Comparison of ENCODE assay signal across 24 mouse cellular contexts in the genomic region with DNA sequence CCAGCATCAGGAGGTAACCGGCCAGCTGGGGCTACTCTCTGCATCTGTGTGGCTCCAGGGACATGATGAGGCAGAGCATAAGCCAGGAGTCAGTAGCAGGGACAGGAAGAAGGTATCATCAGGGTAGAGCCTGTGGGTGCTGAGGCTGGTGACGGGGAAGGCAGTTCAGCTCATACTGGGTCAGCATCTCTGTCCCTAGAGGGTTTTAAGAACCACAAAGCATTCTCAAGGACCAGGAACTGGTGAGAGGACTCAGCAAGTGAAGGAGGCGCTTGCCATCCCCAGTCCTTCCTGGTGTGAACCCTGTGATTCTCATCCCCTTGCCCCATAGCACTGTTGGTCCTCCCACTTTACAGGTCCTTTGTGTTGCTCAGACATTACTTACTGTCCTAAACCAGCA.
"Had no signal": no experiment of that assay in that cellular context is flagged by ENCODE, and none has a peak within 500 bp of the region (broad histone marks: within the 10 kb centered on the region; RNA-seq: fewer than 3 reads in every experiment).

No protein-coding gene starts in this region.

- H3K4me2 ChIP-seq: heart, embryonic 12.5 days; hindbrain, embryonic 12.5 days; hindbrain, embryonic 14.5 days; kidney, embryonic 15.5 days; limb, embryonic 13.5 days; limb, embryonic 15.5 days; liver, embryonic 12.5 days had no signal

- DNase-seq: gastrocnemius, adult 2 months; gastrocnemius, postnatal 10 days; gastrocnemius, postnatal 25 days; heart, adult 18-20 months; heart, postnatal 10 days; heart, postnatal 4 days; kidney, adult 11 months; kidney, adult 2 months; kidney, adult 9 months; kidney, postnatal 14 days; kidney, postnatal 36 days; left cerebral cortex, postnatal 4 days had no signal

- H3K9ac ChIP-seq: heart, embryonic 12.5 days; hindbrain, embryonic 12.5 days; hindbrain, embryonic 14.5 days; kidney, embryonic 15.5 days; limb, embryonic 13.5 days; limb, embryonic 15.5 days; liver, embryonic 12.5 days; liver, embryonic 14.5 days had no signal

- H3K9me3 ChIP-seq: heart, embryonic 10.5 days; heart, embryonic 12.5 days; hindbrain, embryonic 10.5 days; hindbrain, embryonic 12.5 days; kidney, embryonic 15.5 days; limb, embryonic 13.5 days; limb, embryonic 15.5 days; liver, embryonic 12.5 days had no signal

- H3K36me3 ChIP-seq: heart, embryonic 10.5 days; heart, embryonic 12.5 days; hindbrain, embryonic 10.5 days; hindbrain, embryonic 12.5 days; kidney, embryonic 15.5 days; limb, embryonic 13.5 days; limb, embryonic 15.5 days; liver, embryonic 12.5 days had no signal

- H3K4me3 ChIP-seq: gastrocnemius, adult 2 months; heart, embryonic 10.5 days; heart, embryonic 12.5 days; hindbrain, embryonic 10.5 days; hindbrain, embryonic 12.5 days; kidney, embryonic 15.5 days; limb, embryonic 13.5 days; limb, embryonic 15.5 days; liver, embryonic 12.5 days had no signal

- H3K27ac ChIP-seq: gastrocnemius, adult 2 months; heart, embryonic 10.5 days; hindbrain, embryonic 10.5 days; hindbrain, embryonic 12.5 days; hindbrain, embryonic 14.5 days; kidney, embryonic 15.5 days; kidney, postnatal 0 days; limb, embryonic 13.5 days; limb, embryonic 15.5 days; liver, embryonic 12.5 days; liver, embryonic 14.5 days had no signal

- ATAC-seq: hindbrain, embryonic 16.5 days; liver, embryonic 12.5 days had no signal

- H3K27me3 ChIP-seq: kidney, embryonic 15.5 days; limb, embryonic 13.5 days; limb, embryonic 15.5 days had no signal
